8 mouse cellular contexts compared by ENCODE assay signal in the genomic region with DNA sequence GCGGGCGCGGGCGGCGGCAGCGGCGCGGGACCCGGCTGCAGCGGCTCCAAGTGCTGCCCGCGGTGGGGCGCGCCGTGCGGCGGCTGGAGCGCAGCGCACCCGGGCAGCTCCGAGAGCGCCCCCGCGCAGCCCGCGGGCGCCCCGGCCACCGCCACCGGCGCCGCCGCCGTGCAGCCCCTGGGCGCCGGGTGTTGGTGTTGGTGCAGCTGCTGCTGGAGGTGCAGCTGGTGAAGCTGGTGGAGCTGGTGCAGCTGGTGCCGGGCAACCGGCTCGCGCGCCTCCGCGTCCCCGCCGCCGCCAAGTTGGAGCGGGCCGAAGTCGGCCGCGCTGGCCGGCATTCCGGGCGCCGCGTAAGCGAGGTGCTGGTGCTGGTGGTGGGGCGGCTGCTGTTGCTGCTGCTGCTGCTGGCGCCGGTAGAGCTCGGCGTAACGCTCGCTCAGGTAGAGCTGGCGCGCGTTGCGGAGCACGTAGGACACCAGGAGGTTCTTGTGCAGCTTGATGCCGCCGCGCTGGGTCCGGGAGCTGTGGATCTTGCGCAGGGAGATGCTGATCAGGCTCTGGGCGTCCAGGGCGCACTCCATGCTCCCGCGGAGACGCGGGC. TPM values are rescaled to one million over a fixed set of nuclear protein-coding genes. Genes with fewer than 3 reads are reported as not detected.
DNase-seq lines count a peak whose midpoint lies in the region; ATAC-seq and TF ChIP-seq lines count a peak whose summit lies in the region.

No protein-coding gene starts in this region.

- no peak for TF ChIP-seq EP300 in CH12.LX (IDR thresholded peaks at IDR 0.05; ENCODE audit: low read length)

- peak overlapping the region; percentile 96 for H3K4me2 ChIP-seq in heart, embryonic 11.5 days
- H3K4me2 ChIP-seq in CH12.LX (ENCODE audit: insufficient read depth, low read depth, poor library complexity, severe bottlenecking), result peak overlapping the region; percentile 79
- peak overlapping the region; percentile 85 for H3K4me2 ChIP-seq in intestine, embryonic 15.5 days (replicated peaks)

- intact Hi-C loops in heart, postnatal 10 days (cut with DNase I), result loop anchor here (2.0 to 5.0 kb wide), 5 partner anchors 69 to 239 kb away; partner anchors contain the start of gene Cstad

- H3K4me1 ChIP-seq in heart, embryonic 11.5 days (ENCODE audit: control insufficient read depth, insufficient read depth, low read length), result peaks cover 19% of the 10 kb centered on the region
- peaks cover 9 to 33% of the 10 kb centered on the region in 2 experiments for H3K4me1 ChIP-seq in CH12.LX (ENCODE audit: control insufficient read depth in 1 of 2, insufficient read depth in 2 of 2)
- peaks cover 61% of the 10 kb centered on the region for H3K4me1 ChIP-seq in embryonic facial prominence, embryonic 10.5 days
- peaks cover 27% of the 10 kb centered on the region for H3K4me1 ChIP-seq in intestine, embryonic 15.5 days (replicated peaks)
- H3K4me1 ChIP-seq in lung, adult 2 months (ENCODE audit: control insufficient read depth, insufficient read depth, low read length), result peaks cover 7% of the 10 kb centered on the region; the same call in 1 of the 2 replicates
- H3K4me1 ChIP-seq in spleen, adult 2 months (ENCODE audit: control insufficient read depth, insufficient read depth, insufficient read length), result peaks cover 23% of the 10 kb centered on the region

- no peaks in the 10 kb centered on the region for H3K9me3 ChIP-seq in heart, embryonic 11.5 days (replicated peaks; ENCODE audit: control insufficient read depth, low read length)
- peaks cover 4% of the 10 kb centered on the region for H3K9me3 ChIP-seq in CH12.LX (replicated peaks; ENCODE audit: low read length)
- H3K9me3 ChIP-seq in embryonic facial prominence, embryonic 10.5 days, result no peaks in the 10 kb centered on the region
- no peaks in the 10 kb centered on the region for H3K9me3 ChIP-seq in intestine, embryonic 15.5 days

- TF ChIP-seq POLR2A in CH12.LX (IDR thresholded peaks at IDR 0.05; ENCODE audit: low read depth, low read length), result no peak
- no peak for TF ChIP-seq POLR2A in lung, adult 2 months (IDR thresholded peaks at IDR 0.05; ENCODE audit: borderline replicate concordance, extremely low read depth, low read depth, low read length)
- no peak for TF ChIP-seq POLR2A in spleen, adult 2 months (IDR thresholded peaks at IDR 0.05; ENCODE audit: low read depth, low read length)

- no peaks in the 10 kb centered on the region for H3K36me3 ChIP-seq in heart, embryonic 11.5 days (ENCODE audit: control insufficient read depth, insufficient read depth, low read length)
- H3K36me3 ChIP-seq in CH12.LX (replicated peaks in 1 of 2; ENCODE audit: control insufficient read depth in 1 of 2, insufficient read depth in 1 of 2, low read length in 1 of 2), result no peaks in the 10 kb centered on the region
- no peaks in the 10 kb centered on the region for H3K36me3 ChIP-seq in embryonic facial prominence, embryonic 10.5 days (replicated peaks)
- no peaks in the 10 kb centered on the region for H3K36me3 ChIP-seq in intestine, embryonic 15.5 days
- no peaks in the 10 kb centered on the region for H3K36me3 ChIP-seq in spleen, adult 2 months (ENCODE audit: control insufficient read depth, insufficient read depth, low read length)

- H3K9ac ChIP-seq in heart, embryonic 11.5 days (ENCODE audit: low read depth, low read length), result peak overlapping the region; percentile 96
- peak overlapping the region; percentile 73; the same call in 1 of the 2 replicates for H3K9ac ChIP-seq in CH12.LX (ENCODE audit: insufficient read depth, low read depth)
- H3K9ac ChIP-seq in intestine, embryonic 15.5 days, result peak overlapping the region; percentile 95

- DNase-seq in heart, postnatal 10 days, result no peak
- no peak for DNase-seq in CH12.LX (ENCODE audit: extremely low read depth)
- DNase-seq in embryonic facial prominence, embryonic 10.5 days (ENCODE audit: low spot score), result no peak
- DNase-seq in lung, adult 2 months, result peak; percentile 80
- DNase-seq in spleen, adult 2 months (ENCODE audit: low read depth in 1 of 2, low spot score in 2 of 2), result peak in 1 of 2 experiments; percentile 25

- under 1% methylated on average over 78 of the region's 80 CpGs for WGBS in heart, embryonic 11.5 days (ENCODE audit: insufficient replicate concordance)
- 7% methylated on average over 80 of the region's 80 CpGs for WGBS in embryonic facial prominence, embryonic 10.5 days
- WGBS in intestine, embryonic 15.5 days, result under 1% methylated on average over 80 of the region's 80 CpGs
- WGBS in lung, adult 2 months, result 4% methylated on average over 80 of the region's 80 CpGs
- WGBS in spleen, adult 2 months, result under 1% methylated on average over 53 of the region's 80 CpGs

- no peak for TF ChIP-seq RAD21 in CH12.LX (IDR thresholded peaks at IDR 0.05; ENCODE audit: low read depth, low read length)

- no peaks in the 10 kb centered on the region for H3K79me2 ChIP-seq in CH12.LX (replicated peaks; ENCODE audit: control insufficient read depth, extremely low read depth, insufficient read depth, poor library complexity, severe bottlenecking)

- no peak for ATAC-seq in heart, embryonic 11.5 days (replicated peaks; ENCODE audit: insufficient number of reproducible peaks, low FRiP score, low TSS enrichment)
- ATAC-seq in intestine, embryonic 15.5 days, result peak; percentile 35
- ATAC-seq in inflammation-experienced regulatory T-cells, adult 6 months, result no peak

- in situ Hi-C loops in CH12.LX (cut with MboI; ENCODE audit: low pct_ligation_motif_present, low pct_unique_long_range_greater_than_20kb, low sequenced_read_pairs), result loop anchor here (5.0 kb wide), 1 partner anchor 36 kb away; no protein-coding TSS in a partner anchor

- peak overlapping the region; percentile 80 for H3K27ac ChIP-seq in heart, embryonic 11.5 days (ENCODE audit: low read depth, low read length)
- H3K27ac ChIP-seq in CH12.LX (ENCODE audit: insufficient read depth, low read depth), result no peak overlapping the region
- peak overlapping the region; percentile 99 for H3K27ac ChIP-seq in embryonic facial prominence, embryonic 10.5 days (replicated peaks)
- H3K27ac ChIP-seq in intestine, embryonic 15.5 days, result peak overlapping the region; percentile 92
- peak overlapping the region; percentile 40; the same call in 1 of the 2 replicates for H3K27ac ChIP-seq in spleen, adult 2 months (ENCODE audit: insufficient read depth, low read length)

- peaks cover 10% of the 10 kb centered on the region for H3K27me3 ChIP-seq in heart, embryonic 11.5 days (ENCODE audit: control insufficient read depth, insufficient read depth, low read length)
- H3K27me3 ChIP-seq in CH12.LX (replicated peaks), result peaks cover 77% of the 10 kb centered on the region
- peaks cover 27% of the 10 kb centered on the region for H3K27me3 ChIP-seq in embryonic facial prominence, embryonic 10.5 days (replicated peaks; ENCODE audit: low read depth, poor library complexity, severe bottlenecking)
- H3K27me3 ChIP-seq in intestine, embryonic 15.5 days (replicated peaks), result no peaks in the 10 kb centered on the region
- H3K27me3 ChIP-seq in spleen, adult 2 months (ENCODE audit: control insufficient read depth, insufficient read depth, low read length), result 0 out of 2 replicates have a peak, but pooled peaks cover 6% of the 10 kb centered on the region

- peak overlapping the region; percentile 85 for H3K4me3 ChIP-seq in heart, embryonic 11.5 days (ENCODE audit: low read depth, low read length)
- H3K4me3 ChIP-seq in CH12.LX (replicated peaks in 1 of 3; ENCODE audit: low read depth in 2 of 3, low read length in 2 of 3, poor library complexity in 1 of 3), result peak overlapping the region; percentile 25 to 66 (median 42)
- peak overlapping the region; percentile 95 for H3K4me3 ChIP-seq in embryonic facial prominence, embryonic 10.5 days
- H3K4me3 ChIP-seq in intestine, embryonic 15.5 days (replicated peaks), result peak overlapping the region; percentile 85
- peak overlapping the region; percentile 84 for H3K4me3 ChIP-seq in lung, adult 2 months (replicated peaks; ENCODE audit: extremely low read depth, low read depth, low read length)
- peak overlapping the region; percentile 62 for H3K4me3 ChIP-seq in spleen, adult 2 months (ENCODE audit: extremely low read depth, insufficient read depth, insufficient read length)

- peak in 1 of 2 experiments; percentile 9; a peak in 1 of 4 replicates for TF ChIP-seq CTCF in CH12.LX (conservative IDR thresholded peaks at IDR 0.05 in 1 of 2, IDR thresholded peaks at IDR 0.05 in 1 of 2; ENCODE audit: low read depth in 2 of 2, low read length in 2 of 2)
- no peak for TF ChIP-seq CTCF in lung, adult 2 months (IDR thresholded peaks at IDR 0.05; ENCODE audit: insufficient read depth, low read length)
- TF ChIP-seq CTCF in spleen, adult 2 months (IDR thresholded peaks at IDR 0.05; ENCODE audit: extremely low read depth, insufficient read depth, insufficient read length, insufficient replicate concordance), result no peak

- dilution Hi-C loops in CH12.LX (cut with MboI; ENCODE audit: extremely low pct_ligation_motif_present, extremely low pct_unique_long_range_greater_than_20kb, low sequenced_read_pairs), result no loop called here

RNA-seq across cellular contexts. Expression of gene Ier5l, which starts 0.5 kb away (rescaled TPM):
- polyA plus RNA-seq in heart, embryonic 11.5 days (2014; fragmentation: Nextera tagmentation; extraction: Ambion mirVana), result 2.4 TPM in 2 replicates
- 10 to 100 TPM in 1 of 2 experiments, 1 to 10 TPM in 1; 9.5 to 12.2 TPM for total RNA-seq in heart, postnatal 10 days (2021)
- 0.98 and 1.1 TPM in 2 replicates for total RNA-seq in CH12.LX (2012; rRNA removed)
- 0.22 and 0.51 TPM in 2 replicates for total RNA-seq in CH12.LX (2014; rRNA removed)
- polyA plus RNA-seq in CH12.LX (2012; ENCODE audit: insufficient read length, low read depth), result 0.31 and 0.33 TPM in 2 replicates
- polyA plus RNA-seq in embryonic facial prominence, embryonic 10.5 days (2016; fragmentation: Nextera tagmentation; extraction: Ambion mirVana), result 2.8 and 3.4 TPM in 2 replicates
- 1.3 and 1.6 TPM in 2 replicates for polyA plus RNA-seq in intestine, embryonic 15.5 days (2015; fragmentation: Nextera tagmentation; extraction: Ambion mirVana)
- 12.6 and 22.5 TPM in 2 replicates for polyA plus RNA-seq in lung, adult 2 months (2012; rRNA removed)
- polyA plus RNA-seq in spleen, adult 2 months (2012; rRNA removed), result 4.7 and 9.1 TPM in 2 replicates
- not detected for polyA plus RNA-seq in inflammation-experienced regulatory T-cells, adult 6 months (2017; shearing (Covaris generic))

RNA-seq across cellular contexts. Expression of gene Ptpa, which starts 57.7 kb away (rescaled TPM):
- polyA plus RNA-seq in heart, embryonic 11.5 days (2014; fragmentation: Nextera tagmentation; extraction: Ambion mirVana), result 50.3 and 63.5 TPM in 2 replicates
- 100 to 1,000 TPM; 125 to 133 TPM for total RNA-seq in heart, postnatal 10 days (2021)
- total RNA-seq in CH12.LX (2012; rRNA removed) (111 and 120 TPM in 2 replicates), CH12.LX (2014; rRNA removed) (117 and 122 TPM in 2 replicates)
- polyA plus RNA-seq in CH12.LX (2012; ENCODE audit: insufficient read length, low read depth), result 190 and 194 TPM in 2 replicates
- 161 and 162 TPM in 2 replicates for polyA plus RNA-seq in embryonic facial prominence, embryonic 10.5 days (2016; fragmentation: Nextera tagmentation; extraction: Ambion mirVana)
- 117 and 120 TPM in 2 replicates for polyA plus RNA-seq in intestine, embryonic 15.5 days (2015; fragmentation: Nextera tagmentation; extraction: Ambion mirVana)
- 131 and 136 TPM in 2 replicates for polyA plus RNA-seq in lung, adult 2 months (2012; rRNA removed)
- 136 and 152 TPM in 2 replicates for polyA plus RNA-seq in spleen, adult 2 months (2012; rRNA removed)
- 10 to 100 TPM; 36.5 to 78.0 (median 49.8) TPM for polyA plus RNA-seq in inflammation-experienced regulatory T-cells, adult 6 months (2017; shearing (Covaris generic))

RNA-seq across cellular contexts. Expression of gene Crat, which starts 57.9 kb away (rescaled TPM):
- polyA plus RNA-seq in heart, embryonic 11.5 days (2014; fragmentation: Nextera tagmentation; extraction: Ambion mirVana), result 61.5 and 66.0 TPM in 2 replicates
- total RNA-seq in heart, postnatal 10 days (2021), result 100 to 1,000 TPM; 448 to 485 TPM
- total RNA-seq in CH12.LX (2012; rRNA removed) (3.6 and 4.5 TPM in 2 replicates), CH12.LX (2014; rRNA removed) (1.3 and 1.7 TPM in 2 replicates)
- polyA plus RNA-seq in CH12.LX (2012; ENCODE audit: insufficient read length, low read depth), result 2.8 and 4.2 TPM in 2 replicates
- polyA plus RNA-seq in embryonic facial prominence, embryonic 10.5 days (2016; fragmentation: Nextera tagmentation; extraction: Ambion mirVana), result 19.9 and 20.3 TPM in 2 replicates
- polyA plus RNA-seq in intestine, embryonic 15.5 days (2015; fragmentation: Nextera tagmentation; extraction: Ambion mirVana), result 19.6 and 19.8 TPM in 2 replicates
- polyA plus RNA-seq in lung, adult 2 months (2012; rRNA removed), result 89.2 and 103 TPM in 2 replicates
- polyA plus RNA-seq in spleen, adult 2 months (2012; rRNA removed), result 53.9 and 55.2 TPM in 2 replicates
- 1 to 10 TPM; 1.8 to 2.6 (median 1.9) TPM for polyA plus RNA-seq in inflammation-experienced regulatory T-cells, adult 6 months (2017; shearing (Covaris generic))

Comparison
In these comparisons a context has a peak if more than half of its experiments do, and no peak if none do; other contexts are left out.
1. H3K4me3 ChIP-seq: peak in every context shown above with its lines; median percentile 95 in embryonic facial prominence, embryonic 10.5 days; 85 in heart, embryonic 11.5 days; 85 in intestine, embryonic 15.5 days; 84 in lung, adult 2 months; 62 in spleen, adult 2 months; 42 in CH12.LX.